Mouse (Mus musculus): ENCODE results near the gene Tbl1x. TPM values are rescaled to one million over a fixed set of nuclear protein-coding genes. Genes with fewer than 3 reads are reported as not detected.

Gene Tbl1x
- polyA plus RNA-seq, 1 experiment from 2014 or later: 55.5 TPM

GRCm38 (mm10) chrX:77585974-77586373 is 75.2 kb downstream of the Tbl1x start:
- Histone ChIP-seq H3K27ac (ENCODE audit: low read length) (no peak overlapping the region), H3K9me3 (ENCODE audit: control insufficient read depth, low read length) (no peaks in the 10 kb centered on the region), H3K4me2 (ENCODE audit: low read length) (no peak overlapping the region), H3K4me3 (replicated peaks; ENCODE audit: low read length) (no peak overlapping the region), H3K4me1 (replicated peaks; ENCODE audit: control insufficient read depth, insufficient read depth, low read length) (no peaks in the 10 kb centered on the region), H3K27me3 (replicated peaks; ENCODE audit: control insufficient read depth, insufficient read depth, low read length) (no peaks in the 10 kb centered on the region), H3K36me3 (ENCODE audit: control insufficient read depth, insufficient read depth) (no peaks in the 10 kb centered on the region), H3K9ac (replicated peaks; ENCODE audit: low read depth, low read length) (no peak overlapping the region)
- 91% methylated on average over 2 of the region's 2 CpGs for WGBS
- ATAC-seq: no peak

- H3K36me3 ChIP-seq (ENCODE audit: control insufficient read depth, insufficient read depth): no peaks in the 10 kb centered on the region
- no peak overlapping the region for H3K4me3 ChIP-seq (replicated peaks; ENCODE audit: low read length)
- no peaks in the 10 kb centered on the region for H3K4me1 ChIP-seq (replicated peaks; ENCODE audit: control insufficient read depth, insufficient read depth, low read length)
- H3K9me3 ChIP-seq (ENCODE audit: control insufficient read depth, low read length): no peaks in the 10 kb centered on the region
- H3K27ac ChIP-seq (ENCODE audit: low read length): no peak overlapping the region
- 69% methylated on average over 7 of the region's 7 CpGs for WGBS
- H3K4me2 ChIP-seq (ENCODE audit: low read length): no peak overlapping the region
- no peaks in the 10 kb centered on the region for H3K27me3 ChIP-seq (replicated peaks; ENCODE audit: control insufficient read depth, insufficient read depth, low read length)
- no peak overlapping the region for H3K9ac ChIP-seq (replicated peaks; ENCODE audit: low read depth, low read length)
- ATAC-seq: no peak
These were observed 83.9 kb downstream of the Tbl1x start for GRCm38 (mm10) chrX:77594670-77595224.

GRCm38 (mm10) chrX:77597674-77598073 is 86.9 kb downstream of the Tbl1x start:
- H3K4me1 ChIP-seq (replicated peaks; ENCODE audit: control insufficient read depth, insufficient read depth, low read length): 0 out of 2 replicates have a peak, but pooled peaks cover 3% of the 10 kb centered on the region
- no peaks in the 10 kb centered on the region for H3K36me3 ChIP-seq (ENCODE audit: control insufficient read depth, insufficient read depth)
- H3K4me3 ChIP-seq (replicated peaks; ENCODE audit: low read length): no peak overlapping the region
- H3K9ac ChIP-seq (replicated peaks; ENCODE audit: low read depth, low read length): no peak overlapping the region
- ATAC-seq: no peak
- no peak overlapping the region for H3K27ac ChIP-seq (ENCODE audit: low read length)
- no peaks in the 10 kb centered on the region for H3K9me3 ChIP-seq (ENCODE audit: control insufficient read depth, low read length)
- H3K27me3 ChIP-seq (replicated peaks; ENCODE audit: control insufficient read depth, insufficient read depth, low read length): no peaks in the 10 kb centered on the region
- no peak overlapping the region for H3K4me2 ChIP-seq (ENCODE audit: low read length)

- Histone ChIP-seq H3K4me2 (ENCODE audit: low read length) (no peak overlapping the region), H3K27me3 (replicated peaks; ENCODE audit: control insufficient read depth, insufficient read depth, low read length) (no peaks in the 10 kb centered on the region), H3K9ac (replicated peaks; ENCODE audit: low read depth, low read length) (no peak overlapping the region), H3K9me3 (ENCODE audit: control insufficient read depth, low read length) (no peaks in the 10 kb centered on the region), H3K27ac (ENCODE audit: low read length) (no peak overlapping the region), H3K4me3 (replicated peaks; ENCODE audit: low read length) (no peak overlapping the region), H3K36me3 (ENCODE audit: control insufficient read depth, insufficient read depth) (no peaks in the 10 kb centered on the region), H3K4me1 (replicated peaks; ENCODE audit: control insufficient read depth, insufficient read depth, low read length) (0 out of 2 replicates have a peak, but pooled peaks cover 3% of the 10 kb centered on the region)
- no peak for ATAC-seq
- 75% methylated on average over 2 of the region's 2 CpGs for WGBS
These were observed 87.9 kb downstream of the Tbl1x start for GRCm38 (mm10) chrX:77598736-77599135.

GRCm38 (mm10) chrX:77603496-77604258 is 92.9 kb downstream of the Tbl1x start:
- Histone ChIP-seq H3K36me3 (ENCODE audit: control insufficient read depth, insufficient read depth) (no peaks in the 10 kb centered on the region), H3K4me2 (ENCODE audit: low read length) (no peak overlapping the region), H3K9ac (replicated peaks; ENCODE audit: low read depth, low read length) (no peak overlapping the region), H3K27ac (ENCODE audit: low read length) (no peak overlapping the region), H3K27me3 (replicated peaks; ENCODE audit: control insufficient read depth, insufficient read depth, low read length) (no peaks in the 10 kb centered on the region), H3K4me1 (replicated peaks; ENCODE audit: control insufficient read depth, insufficient read depth, low read length) (0 out of 2 replicates have a peak, but pooled peaks cover 3% of the 10 kb centered on the region), H3K4me3 (replicated peaks; ENCODE audit: low read length) (no peak overlapping the region), H3K9me3 (ENCODE audit: control insufficient read depth, low read length) (no peaks in the 10 kb centered on the region)
- ATAC-seq: no peak
- WGBS: 88% methylated on average over 2 of the region's 2 CpGs

- Histone ChIP-seq H3K4me2 (ENCODE audit: low read length) (no peak overlapping the region), H3K4me3 (replicated peaks; ENCODE audit: low read length) (no peak overlapping the region), H3K9ac (replicated peaks; ENCODE audit: low read depth, low read length) (no peak overlapping the region), H3K4me1 (replicated peaks; ENCODE audit: control insufficient read depth, insufficient read depth, low read length) (no peaks in the 10 kb centered on the region), H3K27ac (ENCODE audit: low read length) (no peak overlapping the region), H3K27me3 (replicated peaks; ENCODE audit: control insufficient read depth, insufficient read depth, low read length) (no peaks in the 10 kb centered on the region), H3K36me3 (ENCODE audit: control insufficient read depth, insufficient read depth) (no peaks in the 10 kb centered on the region), H3K9me3 (ENCODE audit: control insufficient read depth, low read length) (no peaks in the 10 kb centered on the region)
- ATAC-seq: no peak
- 71% methylated on average over 1 of the region's 1 CpGs for WGBS
These were observed 96.7 kb downstream of the Tbl1x start for GRCm38 (mm10) chrX:77607488-77607887.

- H3K27me3 ChIP-seq (replicated peaks; ENCODE audit: control insufficient read depth, insufficient read depth, low read length): no peaks in the 10 kb centered on the region
- no peaks in the 10 kb centered on the region for H3K9me3 ChIP-seq (ENCODE audit: control insufficient read depth, low read length)
- no peak for ATAC-seq
- 45% methylated on average over 2 of the region's 2 CpGs for WGBS
- H3K4me2 ChIP-seq (ENCODE audit: low read length): no peak overlapping the region
- H3K36me3 ChIP-seq (ENCODE audit: control insufficient read depth, insufficient read depth): no peaks in the 10 kb centered on the region
- no peak overlapping the region for H3K4me3 ChIP-seq (replicated peaks; ENCODE audit: low read length)
- no peaks in the 10 kb centered on the region for H3K4me1 ChIP-seq (replicated peaks; ENCODE audit: control insufficient read depth, insufficient read depth, low read length)
- H3K27ac ChIP-seq (ENCODE audit: low read length): no peak overlapping the region
- H3K9ac ChIP-seq (replicated peaks; ENCODE audit: low read depth, low read length): no peak overlapping the region
These were observed 98.3 kb downstream of the Tbl1x start for GRCm38 (mm10) chrX:77608947-77609703.

- Histone ChIP-seq H3K9me3 (ENCODE audit: control insufficient read depth, low read length) (no peaks in the 10 kb centered on the region), H3K36me3 (ENCODE audit: control insufficient read depth, insufficient read depth) (no peaks in the 10 kb centered on the region), H3K4me2 (ENCODE audit: low read length) (no peak overlapping the region), H3K4me1 (replicated peaks; ENCODE audit: control insufficient read depth, insufficient read depth, low read length) (no peaks in the 10 kb centered on the region), H3K9ac (replicated peaks; ENCODE audit: low read depth, low read length) (no peak overlapping the region), H3K27me3 (replicated peaks; ENCODE audit: control insufficient read depth, insufficient read depth, low read length) (no peaks in the 10 kb centered on the region), H3K4me3 (replicated peaks; ENCODE audit: low read length) (no peak overlapping the region), H3K27ac (ENCODE audit: low read length) (no peak overlapping the region)
- ATAC-seq: no peak
- 77% methylated on average over 3 of the region's 3 CpGs for WGBS
These were observed 101.1 kb downstream of the Tbl1x start for GRCm38 (mm10) chrX:77611938-77612337.

- Histone ChIP-seq H3K9ac (replicated peaks; ENCODE audit: low read depth, low read length) (no peak overlapping the region), H3K9me3 (ENCODE audit: control insufficient read depth, low read length) (no peaks in the 10 kb centered on the region), H3K36me3 (ENCODE audit: control insufficient read depth, insufficient read depth) (no peaks in the 10 kb centered on the region), H3K4me2 (ENCODE audit: low read length) (no peak overlapping the region), H3K4me3 (replicated peaks; ENCODE audit: low read length) (no peak overlapping the region), H3K27ac (ENCODE audit: low read length) (no peak overlapping the region), H3K27me3 (replicated peaks; ENCODE audit: control insufficient read depth, insufficient read depth, low read length) (no peaks in the 10 kb centered on the region), H3K4me1 (replicated peaks; ENCODE audit: control insufficient read depth, insufficient read depth, low read length) (no peaks in the 10 kb centered on the region)
- WGBS: 95% methylated on average over 1 of the region's 1 CpGs
- ATAC-seq: no peak
These were observed 102.2 kb downstream of the Tbl1x start for GRCm38 (mm10) chrX:77613041-77613440.

All from forebrain, embryonic 16.5 days (tissue).